Mouse (Mus musculus): ENCODE data around the gene Cdca7. TPM values are rescaled to one million over a fixed set of nuclear protein-coding genes. Genes with fewer than 3 reads are reported as not detected.
A peak's percentile ranks its signal among the peaks of the same experiment; 100 is the strongest.

The Cdca7 gene
- under 1 TPM in 3 of 4 experiments, not detected in 1; 0.19 to 0.43 (median 0.39) TPM for total RNA-seq (2022)

DNA sequence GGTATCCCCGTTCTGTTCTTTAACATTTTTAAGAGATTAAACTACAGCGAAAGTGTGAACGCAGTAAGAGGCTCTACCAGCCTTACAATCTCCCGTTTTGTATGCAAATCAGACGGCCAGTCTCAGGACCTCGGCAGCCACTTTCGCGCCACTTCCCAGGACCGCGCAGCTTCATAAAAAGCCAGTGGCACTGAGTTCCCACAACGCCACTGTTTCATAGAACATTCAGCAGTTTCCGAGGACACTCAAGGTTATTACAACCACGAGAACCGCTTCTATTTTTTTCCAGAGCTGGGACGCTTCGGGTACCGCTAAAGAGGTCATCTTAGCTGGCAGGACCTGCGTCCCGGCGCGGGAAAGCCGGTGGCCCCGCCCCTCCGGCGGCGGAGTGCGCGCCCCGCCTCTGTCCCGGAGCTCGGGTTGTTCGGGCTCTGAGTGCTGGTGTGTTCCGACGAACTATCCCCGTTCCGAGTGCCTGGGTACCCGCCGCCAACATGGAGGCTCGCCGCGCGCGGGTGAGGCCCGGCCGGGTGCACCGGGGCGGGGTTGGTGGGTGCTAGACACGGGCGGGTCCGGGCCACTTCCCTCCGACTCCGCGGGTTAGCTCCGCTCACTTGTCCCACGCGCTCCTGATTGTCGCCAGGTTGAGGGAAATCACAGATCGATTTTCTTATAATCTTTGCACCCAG is at the start of gene Cdca7:
Gene Cdca7, plus strand, starts transcription at position 363 of the 689 bp plus-strand sequence.
- DNase-seq (ENCODE audit: low spot score in 2 of 2), result peak; percentile 38 to 45

DNA sequence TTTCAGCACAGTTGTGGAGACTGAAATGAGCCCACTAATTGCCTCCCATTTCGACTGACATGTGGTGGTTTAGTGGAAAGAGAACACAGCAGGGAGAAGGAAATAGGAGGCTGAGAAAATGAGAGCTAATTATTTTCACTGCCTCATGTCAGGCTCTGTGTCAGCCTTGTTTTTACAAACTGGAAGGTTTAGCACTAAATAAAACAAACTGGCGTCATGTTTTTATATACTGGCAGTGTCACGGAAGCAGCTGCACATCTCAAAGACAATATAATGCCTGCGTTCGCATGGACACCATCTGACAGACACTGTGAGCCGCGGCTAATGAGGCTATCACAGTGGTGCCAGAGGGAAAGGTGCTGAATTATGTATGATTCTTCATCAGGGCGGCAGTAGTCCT is 49.2 kb upstream of the Cdca7 start:
- no peak for DNase-seq (ENCODE audit: low spot score in 2 of 2)

DNA sequence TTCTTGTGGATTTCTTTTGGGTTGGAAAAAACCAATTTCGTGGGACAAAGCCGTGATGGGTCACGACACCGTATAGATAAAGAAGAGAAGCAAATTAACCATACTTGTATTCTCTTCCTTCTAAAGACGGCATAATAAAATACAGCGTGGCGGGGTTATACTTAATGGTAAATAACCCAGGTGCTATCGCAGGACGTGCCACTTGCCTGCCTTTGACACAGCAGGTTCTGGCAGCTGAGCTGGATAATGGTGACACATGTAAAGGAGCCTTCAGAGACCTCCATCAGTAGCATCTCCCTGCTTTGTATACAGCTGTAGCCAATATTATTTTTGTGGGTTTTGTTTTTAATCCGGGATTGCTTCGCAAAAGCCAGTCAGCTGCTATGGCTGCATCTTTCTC is 48.7 kb upstream of the Cdca7 start:
- DNase-seq (ENCODE audit: low spot score in 2 of 2), result no peak

DNA sequence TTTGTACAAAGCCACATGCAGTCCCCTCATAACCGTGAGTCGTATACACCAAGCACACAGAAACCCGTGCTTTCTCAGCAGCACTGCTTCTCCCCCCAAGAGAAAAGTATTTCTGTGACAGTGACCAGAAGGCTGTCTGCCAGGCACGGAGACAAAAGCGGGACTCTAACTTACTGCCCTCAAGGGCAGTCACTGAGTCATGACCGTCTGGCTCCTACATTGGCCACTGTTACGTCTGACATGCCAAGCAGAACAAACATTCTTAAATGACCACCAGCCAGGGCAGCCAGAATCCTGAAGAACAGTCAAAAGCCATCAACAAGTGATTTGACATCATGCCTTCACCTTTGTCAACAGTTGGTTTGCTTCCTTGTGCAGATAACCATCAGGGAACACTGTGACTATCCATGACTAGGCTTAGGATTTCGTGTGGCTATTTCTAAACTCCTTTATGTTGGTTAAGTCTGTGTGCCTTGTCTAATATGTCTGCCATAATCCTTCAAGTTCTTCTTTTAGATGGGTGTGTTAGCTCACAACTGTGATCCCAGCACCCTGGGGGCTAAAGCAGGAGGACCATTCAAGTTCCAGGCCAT is 36.9 kb upstream of the Cdca7 start:
- no peak for DNase-seq (ENCODE audit: low spot score in 2 of 2)

DNA sequence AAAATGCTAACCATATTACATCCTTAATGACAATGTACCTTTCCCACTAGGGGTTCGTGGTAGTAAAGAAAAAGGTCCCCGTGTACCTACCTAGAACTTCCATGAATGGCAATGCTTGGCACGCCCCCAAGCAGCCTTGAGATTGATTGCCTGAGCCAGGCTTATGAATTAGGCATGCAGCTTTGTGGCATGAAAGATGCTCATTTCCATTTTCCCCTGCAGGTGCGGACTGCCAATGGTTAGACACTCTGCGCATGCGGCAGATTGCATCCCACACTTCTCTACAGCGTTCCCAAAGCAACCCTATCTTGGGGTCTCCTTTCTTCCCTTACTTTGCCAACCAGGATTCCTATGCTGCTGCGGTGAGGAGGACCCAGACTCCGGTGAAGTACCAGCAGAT is 34.9 kb upstream of the Cdca7 start:
- DNase-seq (ENCODE audit: low spot score in 2 of 2), result no peak

DNA sequence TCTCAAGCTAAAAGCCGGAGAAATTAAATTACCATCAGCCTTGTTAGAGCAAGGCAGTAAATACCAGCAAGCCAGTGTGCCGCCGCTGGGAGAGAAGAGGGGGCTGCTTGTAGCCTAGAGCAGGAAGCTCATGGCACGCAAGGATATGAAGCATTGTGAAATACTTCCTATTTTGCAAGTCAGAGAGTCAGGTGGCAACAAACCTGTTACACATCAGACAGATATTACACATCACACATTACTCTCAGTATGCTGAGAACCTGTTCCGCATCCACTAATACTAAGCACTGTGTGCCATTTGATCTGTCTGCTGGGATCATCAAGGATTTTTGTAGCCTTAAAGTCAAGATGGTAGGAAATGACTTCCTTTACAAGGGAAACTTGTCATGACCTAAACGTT is 33.1 kb upstream of the Cdca7 start:
- no peak for DNase-seq (ENCODE audit: low spot score in 2 of 2)

DNA sequence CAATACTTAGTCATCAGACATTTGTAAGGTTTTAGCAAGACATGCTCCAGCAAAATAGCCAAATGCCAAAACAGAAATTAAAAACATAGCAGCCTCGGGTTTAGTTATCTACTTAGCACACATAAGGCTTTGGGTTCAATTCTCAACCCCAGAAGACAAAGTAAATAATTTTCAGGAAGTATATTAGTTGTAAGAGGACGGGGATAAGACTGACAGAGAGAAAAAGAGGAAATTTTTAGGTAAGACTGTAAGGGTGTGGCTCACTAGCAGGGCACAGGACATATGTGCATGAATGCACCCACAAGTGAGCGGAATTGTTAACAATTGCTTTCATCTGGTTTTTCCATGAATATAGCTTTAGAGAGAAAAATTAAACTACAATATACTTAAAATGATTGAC is 32.0 kb upstream of the Cdca7 start:
- no peak for DNase-seq (ENCODE audit: low spot score in 2 of 2)

DNA sequence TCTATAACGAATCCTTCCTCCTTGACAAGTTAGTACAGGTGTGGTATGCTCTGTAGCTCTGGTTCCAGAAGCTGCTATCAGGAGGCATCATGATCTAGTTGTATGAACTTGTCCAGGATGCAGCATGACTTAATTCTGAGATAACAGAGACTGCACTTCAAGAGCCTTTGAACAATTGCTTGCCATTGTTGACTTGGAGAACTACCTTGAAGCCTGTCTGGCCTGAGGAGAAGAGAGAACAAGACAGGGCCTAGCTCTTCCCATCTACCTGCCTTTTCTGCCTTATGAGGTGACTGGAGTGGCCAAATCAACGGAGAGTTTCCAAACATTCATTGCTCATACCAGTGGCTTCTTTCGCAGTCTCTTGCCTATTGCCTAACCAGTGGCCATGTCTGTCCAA is 29.9 kb upstream of the Cdca7 start:
- no peak for DNase-seq (ENCODE audit: low spot score in 2 of 2)

DNA sequence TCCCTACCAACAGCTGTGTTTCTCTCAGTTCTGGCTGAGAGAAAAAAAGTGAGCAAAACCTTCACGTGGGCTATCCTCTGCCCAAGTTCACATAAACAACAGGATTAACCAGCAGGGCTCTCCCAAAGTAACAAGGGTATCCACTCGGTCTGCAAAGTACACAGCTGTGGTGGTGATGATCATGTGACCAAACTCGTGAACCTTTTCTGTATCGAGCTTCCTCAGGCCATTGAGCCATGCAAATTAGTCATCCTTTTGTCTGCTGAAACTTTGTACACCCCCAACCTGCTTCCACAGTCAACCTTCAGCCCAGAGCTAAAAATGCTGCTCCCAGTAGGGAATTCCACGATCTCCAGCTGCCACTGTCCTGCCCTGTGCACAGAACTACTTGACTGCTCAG is 29.3 kb upstream of the Cdca7 start:
- DNase-seq (ENCODE audit: low spot score in 2 of 2), result no peak

DNA sequence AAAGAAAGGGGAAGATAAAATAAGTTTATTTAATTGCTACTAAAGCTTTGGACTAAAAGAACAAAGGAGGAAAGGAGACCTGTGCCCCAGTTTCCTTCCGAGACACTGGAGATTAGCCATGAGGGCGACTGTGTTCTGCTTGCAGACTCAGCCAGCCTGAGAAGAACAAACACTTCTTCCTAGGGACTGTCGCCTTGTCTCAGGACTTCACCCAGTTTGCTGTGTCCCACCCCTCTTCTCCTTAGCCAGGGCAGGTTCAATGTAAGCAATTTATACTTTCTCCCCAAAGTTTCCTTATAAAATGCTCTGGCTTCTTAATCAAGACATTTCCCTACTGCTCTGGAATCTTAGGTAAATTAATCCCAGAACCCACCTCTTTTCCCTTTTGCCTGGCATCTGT is 22.4 kb upstream of the Cdca7 start:
- no peak for DNase-seq (ENCODE audit: low spot score in 2 of 2)

DNA sequence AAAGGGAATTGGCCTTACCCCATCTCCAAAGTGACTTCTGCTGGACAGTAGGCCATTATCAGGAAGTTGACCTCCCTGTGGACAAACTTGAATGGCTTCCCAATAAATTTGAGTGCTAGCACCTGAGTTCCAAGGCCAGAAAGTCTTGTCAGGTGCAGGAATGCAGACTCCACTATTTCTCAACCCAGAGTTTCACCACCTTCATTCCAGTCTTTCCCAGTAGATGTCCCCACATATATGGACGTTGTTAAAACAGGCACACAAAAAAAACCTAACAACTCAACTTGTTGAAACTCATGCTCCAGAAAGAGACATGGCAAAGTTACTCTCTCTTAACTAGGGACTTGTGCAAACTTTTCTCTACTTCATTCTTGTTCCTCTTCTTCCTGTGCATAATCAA is 19.8 kb upstream of the Cdca7 start:
- DNase-seq (ENCODE audit: low spot score in 2 of 2), result no peak

DNA sequence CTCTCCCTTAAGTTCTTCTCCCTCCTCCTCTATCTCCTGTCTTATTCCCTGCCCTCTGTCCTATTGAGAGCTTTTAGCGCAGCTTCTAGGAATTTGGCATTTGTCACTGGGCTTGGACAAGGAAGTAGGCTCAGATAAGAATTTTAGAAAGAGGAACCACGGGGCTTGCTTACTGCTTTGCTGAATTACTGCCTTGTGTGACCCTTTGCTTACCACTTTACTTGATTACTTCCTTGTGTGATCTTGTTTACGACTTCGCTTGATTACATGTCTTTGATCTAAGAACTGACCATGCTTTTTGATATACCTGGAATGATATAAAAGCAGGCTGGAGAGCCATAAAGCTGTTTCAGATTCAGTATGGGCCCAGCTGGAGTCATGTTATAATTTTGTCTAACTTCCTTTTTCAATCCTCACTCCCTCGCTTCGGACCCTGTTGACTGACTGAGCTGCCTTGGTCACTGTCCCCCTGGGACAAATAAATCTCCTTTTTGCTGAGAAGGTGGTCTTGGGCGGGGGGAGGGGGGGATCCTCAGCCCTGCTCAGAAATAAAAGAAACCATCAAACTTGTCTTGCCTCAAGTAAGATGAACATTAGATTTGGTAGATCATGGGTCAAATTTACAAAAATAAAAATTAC is 11.5 kb upstream of the Cdca7 start:
- no peak for DNase-seq (ENCODE audit: low spot score in 2 of 2)

DNA sequence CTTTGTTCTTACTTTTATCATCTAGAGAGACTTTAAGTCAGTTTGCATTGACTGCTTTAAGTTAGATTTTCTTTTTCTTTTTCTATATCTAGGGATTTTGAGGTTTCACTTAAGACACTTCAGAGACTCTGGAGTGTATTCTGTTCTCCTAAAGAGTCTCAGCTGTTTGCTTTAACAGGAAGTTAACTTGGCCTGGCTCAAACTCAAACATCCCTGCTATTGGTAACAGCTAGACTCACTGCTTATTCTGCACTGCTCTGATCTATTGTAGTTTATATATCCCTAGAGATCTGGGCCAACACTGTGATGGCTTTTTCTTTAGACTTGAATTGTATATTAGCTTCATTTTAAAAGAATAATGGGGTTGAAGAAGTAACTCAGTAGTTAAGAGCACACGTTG is 8.4 kb upstream of the Cdca7 start:
- DNase-seq (ENCODE audit: low spot score in 2 of 2), result no peak

DNA sequence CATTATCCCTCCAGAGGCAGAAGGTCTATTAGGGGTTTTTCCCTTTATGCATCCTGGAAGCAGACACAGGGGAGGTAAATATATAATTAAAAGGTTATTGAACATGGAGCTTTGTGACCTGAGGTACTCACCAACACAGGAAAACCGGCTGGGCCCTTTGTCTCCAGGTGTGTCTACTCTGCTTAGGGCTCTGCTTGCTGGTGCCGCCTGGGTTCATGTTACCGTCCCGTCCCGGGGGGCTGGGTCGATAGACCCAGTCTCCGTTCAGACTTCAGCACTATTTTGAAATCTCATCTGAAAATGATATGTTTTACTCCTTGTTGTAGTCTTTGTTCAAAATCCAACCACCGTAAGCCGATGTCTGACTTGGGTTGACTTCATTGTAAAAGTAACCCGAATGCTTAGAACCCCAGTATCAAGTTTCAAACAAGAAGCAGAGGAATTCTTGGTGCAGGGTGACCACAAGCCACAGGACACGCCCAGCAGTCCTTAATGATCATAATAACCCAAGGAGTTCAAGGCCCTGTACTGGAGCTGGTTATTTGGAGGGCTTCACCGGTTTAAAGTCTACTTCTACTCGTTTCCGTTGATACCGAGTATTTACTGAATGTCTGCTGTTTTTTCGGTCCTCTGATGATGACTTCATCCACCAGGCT is 4.4 kb upstream of the Cdca7 start:
- DNase-seq (ENCODE audit: low spot score in 2 of 2), result no peak

DNA sequence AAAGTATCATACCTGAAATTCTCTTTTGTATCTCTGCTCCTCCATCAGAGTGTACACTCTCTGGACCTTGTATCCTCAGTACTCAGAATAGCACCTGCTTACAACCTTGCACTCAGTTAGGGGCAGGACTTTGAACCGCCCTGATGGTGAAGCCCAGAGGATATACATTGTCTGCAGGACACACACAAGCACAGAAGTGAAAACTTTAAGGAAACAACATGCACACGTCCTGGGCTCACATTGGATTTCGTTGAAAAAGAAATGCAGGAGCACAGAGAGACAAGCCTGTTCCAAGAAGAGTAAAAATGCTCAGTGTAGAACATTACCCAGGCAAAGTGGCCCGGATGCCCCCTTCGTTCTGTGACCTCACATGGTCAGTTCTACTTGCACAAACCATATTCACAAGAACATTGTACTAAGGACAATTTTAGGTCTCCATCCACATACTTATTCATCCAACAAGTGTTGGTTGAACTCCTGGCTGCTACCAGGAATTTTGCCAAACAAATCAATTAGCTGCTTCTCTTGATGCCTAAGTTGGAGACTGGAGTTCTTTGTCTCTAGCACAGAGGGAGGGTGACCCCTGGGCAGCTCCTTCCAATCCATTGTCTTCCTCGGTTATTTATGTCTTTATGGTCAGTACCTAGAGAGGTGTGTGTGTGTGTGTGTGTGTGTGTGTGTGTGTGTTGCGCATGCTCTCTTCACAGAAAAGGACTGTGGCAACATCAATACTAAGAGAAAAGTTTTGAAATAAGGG is 1.2 kb upstream of the Cdca7 start:
- DNase-seq (ENCODE audit: low spot score in 2 of 2), result no peak

DNA sequence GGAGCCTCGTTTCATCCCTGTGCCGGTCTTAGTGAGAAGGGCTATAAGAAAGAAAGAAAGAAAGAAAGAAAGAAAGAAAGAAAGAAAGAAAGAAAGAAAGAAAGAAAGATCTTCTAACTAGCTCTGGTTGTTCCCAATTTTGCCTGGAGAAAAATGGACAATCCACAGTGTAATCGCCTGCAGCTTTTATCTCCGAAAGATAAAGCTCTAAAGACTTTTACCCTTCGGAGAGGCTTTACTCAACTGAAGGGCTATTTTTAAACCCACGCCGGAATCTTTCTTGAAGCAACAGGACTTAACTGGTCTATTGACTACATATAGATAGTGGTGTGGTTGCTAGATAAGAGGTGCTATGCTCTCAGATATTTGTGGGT is 549 bp upstream of the Cdca7 start:
- no peak for DNase-seq (ENCODE audit: low spot score in 2 of 2)

DNA sequence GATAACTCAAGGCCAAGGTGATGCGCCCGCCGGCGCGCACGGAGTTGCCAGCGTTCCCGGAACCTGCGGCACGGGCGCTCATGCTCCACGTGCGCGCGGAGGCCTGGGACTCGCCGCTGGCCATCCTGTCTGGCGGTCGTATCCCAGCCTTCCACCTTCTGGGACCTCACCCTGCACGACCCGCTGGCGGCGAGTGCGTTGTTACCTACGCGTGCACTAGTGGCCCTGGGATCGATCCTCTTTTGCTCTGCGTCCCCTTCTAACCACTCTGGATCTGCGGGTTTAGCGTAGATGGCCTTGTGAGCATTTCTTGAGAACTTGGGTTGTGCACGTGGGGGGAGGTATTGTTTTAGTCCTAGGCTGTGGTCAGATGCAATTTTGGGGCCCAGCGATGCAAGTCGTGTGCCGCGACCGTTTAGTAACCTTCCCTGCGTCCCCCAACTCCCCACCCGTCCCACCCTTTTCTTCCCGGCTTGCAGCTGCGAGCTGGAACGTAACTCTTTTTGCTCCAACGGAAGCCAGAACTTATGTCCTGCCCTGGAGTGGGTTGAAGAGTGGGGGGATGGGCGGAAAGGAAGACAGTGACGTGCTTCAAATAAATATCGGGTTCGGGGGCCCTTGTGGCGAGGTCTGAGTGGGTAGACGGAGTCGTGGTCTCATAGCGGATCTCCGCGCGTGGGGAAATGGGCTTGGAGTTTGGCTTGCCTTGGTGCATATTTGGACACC is 690 bp downstream of the Cdca7 start:
- peak in 1 of 2 experiments; percentile 4 for DNase-seq (ENCODE audit: low spot score in 2 of 2)

DNA sequence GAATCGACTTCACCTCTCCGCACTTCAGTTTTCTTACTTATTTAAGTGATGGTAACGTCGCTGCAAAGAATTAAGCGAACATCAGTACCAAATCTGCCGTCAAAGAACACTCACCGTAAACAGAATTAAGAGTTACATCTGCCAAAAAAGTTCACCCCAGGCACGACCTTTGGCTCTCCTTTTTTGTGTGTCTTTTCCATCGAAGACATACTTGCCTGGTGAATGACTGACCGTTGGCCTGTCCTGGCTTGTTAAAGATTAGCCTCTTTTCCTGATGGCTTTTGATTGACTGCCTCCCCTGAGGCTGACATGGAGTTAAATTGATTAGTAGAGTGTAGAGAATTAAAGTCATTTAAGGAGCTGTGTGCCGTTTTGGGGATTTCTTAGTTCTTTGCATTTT is 1.3 kb downstream of the Cdca7 start:
- DNase-seq (ENCODE audit: low spot score in 2 of 2), result no peak

DNA sequence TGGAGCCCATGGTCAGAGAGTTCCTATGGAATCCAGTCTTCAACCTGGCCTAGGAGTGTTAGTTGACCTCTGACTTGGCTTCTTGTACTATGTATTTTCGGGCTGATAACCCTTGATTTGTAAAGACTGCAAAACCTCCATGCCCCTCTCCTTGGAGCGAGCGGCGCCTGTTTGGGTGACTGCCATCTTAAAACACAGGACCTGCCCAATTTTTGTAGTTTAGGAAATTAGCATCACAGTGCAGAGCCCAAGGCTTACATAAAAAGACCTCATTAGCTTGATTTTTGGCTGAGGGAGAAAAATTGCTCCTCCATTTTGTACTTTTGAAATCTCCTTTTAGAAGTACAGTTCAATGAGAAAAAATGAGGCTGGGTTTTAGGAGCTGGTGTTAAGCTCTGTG is 2.2 kb downstream of the Cdca7 start:
- DNase-seq (ENCODE audit: low spot score in 2 of 2), result no peak

DNA sequence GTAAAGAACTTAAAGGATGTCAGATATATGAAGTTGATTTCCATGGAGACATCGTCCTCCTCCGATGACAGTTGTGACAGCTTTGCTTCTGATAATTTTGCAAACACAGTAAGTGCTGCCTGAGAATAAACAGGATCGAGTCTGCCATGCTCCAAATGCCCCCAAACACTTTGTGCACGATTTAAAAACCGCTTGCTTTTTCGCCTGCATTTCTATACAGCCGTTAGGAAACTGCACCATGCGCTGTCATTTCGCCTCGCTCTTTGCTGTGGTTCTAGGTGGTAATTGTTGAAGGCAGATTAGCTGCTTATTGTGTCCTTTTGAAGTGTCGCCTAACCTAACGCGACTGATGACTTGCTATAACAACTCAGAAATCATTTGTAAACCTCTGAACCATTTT is 3.0 kb downstream of the Cdca7 start:
- DNase-seq (ENCODE audit: low spot score in 2 of 2), result no peak

DNA sequence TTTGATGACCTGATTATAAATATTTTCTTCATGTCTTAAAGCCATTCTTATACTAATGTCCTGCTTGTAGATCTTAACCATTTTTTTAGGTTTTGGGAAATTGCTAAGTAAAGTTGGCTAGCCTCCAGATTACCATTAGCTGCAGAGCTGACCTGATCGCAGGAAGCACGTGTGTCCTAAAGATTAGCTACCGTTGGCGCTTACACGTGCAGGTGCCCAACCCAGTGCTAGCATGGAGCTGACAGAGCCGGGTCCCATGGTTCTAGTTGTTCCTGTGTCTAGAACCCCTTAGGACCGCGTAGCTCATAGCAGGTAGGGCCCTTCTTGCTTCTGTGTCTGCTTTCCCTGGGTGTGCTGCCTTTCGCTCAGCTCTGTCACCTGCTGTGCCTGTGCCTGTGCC is 3.9 kb downstream of the Cdca7 start:
- DNase-seq (ENCODE audit: low spot score in 2 of 2), result no peak

Data from gastrocnemius, adult 8-10 months (tissue).